In genomic region chr2:27956751-27957150, GRCm38 (mm10) we compare ENCODE assay signal across 10 mouse cellular contexts.
DNase-seq lines count a peak whose midpoint lies in the region; ATAC-seq and TF ChIP-seq lines count a peak whose summit lies in the region.
"Had no signal": no experiment of that assay in that cellular context is flagged by ENCODE, and none has a peak within 500 bp of the region (broad histone marks: within the 10 kb centered on the region; RNA-seq: fewer than 3 reads in every experiment).

No protein-coding gene starts in this region.

- no peak overlapping the region for H3K4me2 ChIP-seq in heart, embryonic 11.5 days
- no peak overlapping the region for H3K4me2 ChIP-seq in midbrain, embryonic 16.5 days (ENCODE audit: low read length)
- H3K4me2 ChIP-seq in intestine, postnatal 0 days (replicated peaks; ENCODE audit: low read depth): no peak overlapping the region
- H3K4me2 ChIP-seq in stomach, embryonic 16.5 days (ENCODE audit: low read depth, low read length): no peak overlapping the region

- no peak overlapping the region for H3K9ac ChIP-seq in heart, embryonic 11.5 days (ENCODE audit: low read depth, low read length)
- H3K9ac ChIP-seq in midbrain, embryonic 16.5 days (ENCODE audit: low read depth, low read length): no peak overlapping the region
- no peak overlapping the region for H3K9ac ChIP-seq in intestine, postnatal 0 days (ENCODE audit: low read depth, low read length)
- H3K9ac ChIP-seq in stomach, embryonic 16.5 days (ENCODE audit: low read length): no peak overlapping the region

- peaks cover 22% of the 10 kb centered on the region; the same call in 1 of the 2 replicates for H3K4me1 ChIP-seq in heart, embryonic 11.5 days (ENCODE audit: control insufficient read depth, insufficient read depth, low read length)
- H3K4me1 ChIP-seq in midbrain, embryonic 10.5 days: peaks cover 19% of the 10 kb centered on the region
- H3K4me1 ChIP-seq in midbrain, embryonic 16.5 days (ENCODE audit: control insufficient read depth, insufficient read depth, low read length): peaks cover 3% of the 10 kb centered on the region; the same call in 1 of the 2 replicates
- H3K4me1 ChIP-seq in intestine, postnatal 0 days (replicated peaks; ENCODE audit: control insufficient read depth, insufficient read depth, low read length): 0 out of 2 replicates have a peak, but pooled peaks cover 5% of the 10 kb centered on the region
- H3K4me1 ChIP-seq in stomach, embryonic 16.5 days (ENCODE audit: control insufficient read depth, insufficient read depth, low read length): peaks cover 43% of the 10 kb centered on the region
- peaks cover 11% of the 10 kb centered on the region for H3K4me1 ChIP-seq in cerebellum, adult 2 months (ENCODE audit: control insufficient read depth, insufficient read depth, low read length)

- no peak for TF ChIP-seq CTCF in intestine, postnatal 0 days (IDR thresholded peaks at IDR 0.05; ENCODE audit: low read depth)
- TF ChIP-seq CTCF in cerebellum, adult 2 months (IDR thresholded peaks at IDR 0.05; ENCODE audit: borderline replicate concordance, insufficient read depth, low read depth, low read length): no peak

- H3K9me3 ChIP-seq in heart, embryonic 11.5 days (replicated peaks; ENCODE audit: control insufficient read depth, low read length): no peaks in the 10 kb centered on the region
- no peaks in the 10 kb centered on the region for H3K9me3 ChIP-seq in midbrain, embryonic 10.5 days (replicated peaks)
- H3K9me3 ChIP-seq in midbrain, embryonic 16.5 days (replicated peaks; ENCODE audit: control insufficient read depth, low read length, poor library complexity, severe bottlenecking): no peaks in the 10 kb centered on the region
- no peaks in the 10 kb centered on the region for H3K9me3 ChIP-seq in intestine, postnatal 0 days (ENCODE audit: control insufficient read depth)
- no peaks in the 10 kb centered on the region for H3K9me3 ChIP-seq in stomach, embryonic 16.5 days (replicated peaks; ENCODE audit: control insufficient read depth, low read length)

- H3K36me3 ChIP-seq in heart, embryonic 11.5 days (ENCODE audit: control insufficient read depth, insufficient read depth, low read length): no peaks in the 10 kb centered on the region
- H3K36me3 ChIP-seq in midbrain, embryonic 10.5 days: peaks cover 12% of the 10 kb centered on the region
- H3K36me3 ChIP-seq in midbrain, embryonic 16.5 days (ENCODE audit: control insufficient read depth, insufficient read depth, low read length): no peaks in the 10 kb centered on the region
- peaks cover 8% of the 10 kb centered on the region; the same call in 1 of the 2 replicates for H3K36me3 ChIP-seq in intestine, postnatal 0 days (ENCODE audit: control insufficient read depth, insufficient read depth)
- 0 out of 2 replicates have a peak, but pooled peaks cover 8% of the 10 kb centered on the region for H3K36me3 ChIP-seq in stomach, embryonic 16.5 days (ENCODE audit: control insufficient read depth, insufficient read depth, low read length)

- TF ChIP-seq POLR2A in cerebellum, adult 2 months (IDR thresholded peaks at IDR 0.05; ENCODE audit: borderline replicate concordance, insufficient read depth, low read length): no peak

- H3K27ac ChIP-seq in heart, embryonic 11.5 days (ENCODE audit: low read depth, low read length): peak overlapping the region; percentile 47
- 0 out of 2 replicates have a peak overlapping the region, but pooled peaks have one; percentile 0 for H3K27ac ChIP-seq in midbrain, embryonic 10.5 days (replicated peaks)
- no peak overlapping the region for H3K27ac ChIP-seq in midbrain, embryonic 16.5 days (ENCODE audit: low read length)
- no peak overlapping the region for H3K27ac ChIP-seq in intestine, postnatal 0 days (ENCODE audit: low read depth, low read length)
- peak overlapping the region; percentile 59 for H3K27ac ChIP-seq in stomach, embryonic 16.5 days (ENCODE audit: low read length)
- H3K27ac ChIP-seq in cerebellum, adult 2 months (ENCODE audit: insufficient read depth, low read length): no peak overlapping the region
- H3K27ac ChIP-seq: left cerebral cortex, adult 2 months had no signal

- DNase-seq in heart, postnatal 25 days (ENCODE audit: low spot score): no peak
- DNase-seq in midbrain, embryonic 10.5 days (ENCODE audit: low spot score): no peak
- no peak for DNase-seq in testis, postnatal 10 days (ENCODE audit: low spot score)
- DNase-seq in cerebellum, adult 2 months: no peak
- DNase-seq: cerebellum, adult 11-12 months had no signal

- 60% methylated on average over 7 of the region's 7 CpGs for WGBS in heart, embryonic 11.5 days (ENCODE audit: insufficient replicate concordance)
- WGBS in midbrain, embryonic 10.5 days: 80% methylated on average over 7 of the region's 7 CpGs
- WGBS in midbrain, embryonic 16.5 days: 69% methylated on average over 7 of the region's 7 CpGs
- 48% methylated on average over 7 of the region's 7 CpGs for WGBS in intestine, postnatal 0 days
- WGBS in stomach, embryonic 16.5 days: 41% methylated on average over 7 of the region's 7 CpGs
- WGBS in cerebellum, adult 2 months: 90% methylated on average over 7 of the region's 7 CpGs

- ATAC-seq in heart, embryonic 11.5 days (replicated peaks; ENCODE audit: insufficient number of reproducible peaks, low FRiP score, low TSS enrichment): no peak
- ATAC-seq in midbrain, embryonic 16.5 days: no peak
- 0 out of 2 replicates have a peak, but pooled peaks have one; percentile 19 for ATAC-seq in intestine, postnatal 0 days
- ATAC-seq in stomach, embryonic 16.5 days (ENCODE audit: insufficient read depth, low FRiP score): peak; percentile 57

- H3K27me3 ChIP-seq in heart, embryonic 11.5 days (ENCODE audit: control insufficient read depth, insufficient read depth, low read length): no peaks in the 10 kb centered on the region
- no peaks in the 10 kb centered on the region for H3K27me3 ChIP-seq in midbrain, embryonic 10.5 days (ENCODE audit: low read depth, poor library complexity, severe bottlenecking)
- no peaks in the 10 kb centered on the region for H3K27me3 ChIP-seq in midbrain, embryonic 16.5 days (ENCODE audit: control insufficient read depth, insufficient read depth, low read depth, low read length)
- no peaks in the 10 kb centered on the region for H3K27me3 ChIP-seq in intestine, postnatal 0 days (replicated peaks; ENCODE audit: control insufficient read depth, insufficient read depth, low read length)
- no peaks in the 10 kb centered on the region for H3K27me3 ChIP-seq in stomach, embryonic 16.5 days (ENCODE audit: control insufficient read depth, insufficient read depth, low read length)
- no peaks in the 10 kb centered on the region for H3K27me3 ChIP-seq in cerebellum, adult 2 months (ENCODE audit: control insufficient read depth, insufficient read depth, low read length)

- H3K4me3 ChIP-seq in heart, embryonic 11.5 days (ENCODE audit: low read depth, low read length): no peak overlapping the region
- no peak overlapping the region for H3K4me3 ChIP-seq in midbrain, embryonic 10.5 days
- H3K4me3 ChIP-seq in midbrain, embryonic 16.5 days (ENCODE audit: low read depth, low read length): no peak overlapping the region
- no peak overlapping the region for H3K4me3 ChIP-seq in intestine, postnatal 0 days (ENCODE audit: low read depth, low read length)
- no peak overlapping the region for H3K4me3 ChIP-seq in stomach, embryonic 16.5 days (replicated peaks; ENCODE audit: low read length)
- no peak overlapping the region for H3K4me3 ChIP-seq in cerebellum, adult 2 months (replicated peaks; ENCODE audit: insufficient read depth, low read depth, low read length)
- H3K4me3 ChIP-seq: left cerebral cortex, adult 2 months had no signal

- intact Hi-C loops in heart, postnatal 25 days (cut with DNase I): no loop called here

Comparison
In these comparisons a context has a peak if more than half of its experiments do, and no peak if none do; other contexts are left out.
1. H3K27ac ChIP-seq: peak in heart, embryonic 11.5 days (single experiment), midbrain, embryonic 10.5 days (single experiment) and stomach, embryonic 16.5 days (single experiment); none in midbrain, embryonic 16.5 days (single experiment), intestine, postnatal 0 days (single experiment) and cerebellum, adult 2 months (single experiment).
2. ATAC-seq: peak in intestine, postnatal 0 days (single experiment) and stomach, embryonic 16.5 days (single experiment); none in heart, embryonic 11.5 days (single experiment) and midbrain, embryonic 16.5 days (single experiment).